Mouse (Mus musculus) intestine, embryonic 14.5 days (tissue): ENCODE results near the gene Selenof. TPM values are rescaled to one million over a fixed set of nuclear protein-coding genes. Genes with fewer than 3 reads are reported as not detected.

Source experiments
- polyA plus RNA-seq: library from polyadenylated mRNA; unstranded; fragments of >200 nt; fragmentation: Nextera tagmentation; extraction: Ambion mirVana; gene quantifications from 2 replicates; pipeline ENCODE4 v1.2.1, GENCODE M21; 2014

Selenof gene
- polyA plus RNA-seq, 1 experiment from 2014 or later = 458 TPM

Other genes with a start within 250 kb of the Selenof start
- 13.7 and 14.3 TPM in 2 replicates for gene Hs2st1, start 123 bp upstream of the Selenof start, polyA plus RNA-seq
- 93.4 and 95.3 TPM in 2 replicates for gene Sh3glb1, start 150.0 kb downstream of the Selenof start, polyA plus RNA-seq
- gene Clca3a1, start 190.7 kb downstream of the Selenof start, polyA plus RNA-seq = 4.9 and 5.9 TPM in 2 replicates
- 0.20 and 0.54 TPM in 2 replicates for gene Clca3a2, start 249.2 kb downstream of the Selenof start, polyA plus RNA-seq